Mouse (Mus musculus) frontal cortex, postnatal 14 days (tissue): ENCODE data around the gene Nadk2.

Source experiments
- DNase-seq, 2 experiments: peaks; one replicate each; pipeline ENCODE4 v3.0.0; 2022; ENCODE audit warnings: low spot score in 2 of 2

Gene Nadk2

DNA sequence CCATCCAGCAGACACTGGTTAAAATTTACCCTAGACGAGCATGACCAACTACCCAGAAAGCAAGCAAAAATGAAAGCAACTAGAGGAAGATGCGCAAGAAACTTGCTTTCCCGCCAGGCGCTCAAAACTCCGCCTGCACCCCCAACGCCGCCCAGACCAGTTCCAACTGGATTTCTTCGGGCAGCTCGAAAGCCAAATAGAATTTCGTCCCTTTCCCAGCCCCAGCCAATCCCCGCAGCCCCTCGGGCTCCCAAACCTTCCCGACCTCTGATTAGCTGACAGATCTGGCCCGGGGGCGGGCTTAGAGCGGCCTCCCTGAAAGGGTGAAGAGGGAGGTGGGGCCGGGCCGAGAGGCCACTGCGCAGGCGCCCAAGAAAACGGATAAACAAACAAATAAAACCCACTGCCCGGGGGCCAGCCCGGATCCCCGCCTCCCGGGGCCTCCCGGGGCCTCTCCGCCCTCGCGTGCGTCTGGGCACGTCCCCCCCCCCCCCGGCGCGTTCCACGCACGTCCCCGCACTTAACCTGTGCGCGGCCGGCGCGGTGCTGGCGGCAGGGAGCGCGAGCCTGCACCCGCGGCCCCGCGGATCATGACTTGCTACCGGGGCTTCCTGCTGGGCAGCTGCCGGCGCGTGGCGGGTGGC, at the start of gene Nadk2:
TSS of gene Nadk2 (plus strand) at position 349 of the 644 bp plus-strand sequence.
- peak; percentile 97 to 98 for DNase-seq

DNA sequence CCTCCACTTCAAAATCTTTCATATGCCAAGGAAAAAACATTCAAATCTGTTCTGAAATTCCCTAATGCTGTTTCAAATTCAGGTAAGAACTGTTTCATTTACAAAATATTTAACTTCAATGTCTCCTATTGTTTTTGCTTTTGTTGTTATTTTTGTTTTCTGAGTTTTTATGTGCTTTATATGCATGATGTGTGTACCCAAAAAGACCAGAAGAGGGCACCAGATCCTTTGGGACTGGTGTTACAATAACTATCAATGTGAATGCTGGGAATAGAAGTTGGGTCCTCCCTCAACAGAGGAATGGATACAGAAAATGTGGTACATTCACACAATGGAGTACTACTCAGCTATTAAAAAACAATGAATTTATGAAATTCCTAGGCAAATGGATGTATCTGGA, 15.4 kb upstream of the Nadk2 start:
- no peak for DNase-seq

DNA sequence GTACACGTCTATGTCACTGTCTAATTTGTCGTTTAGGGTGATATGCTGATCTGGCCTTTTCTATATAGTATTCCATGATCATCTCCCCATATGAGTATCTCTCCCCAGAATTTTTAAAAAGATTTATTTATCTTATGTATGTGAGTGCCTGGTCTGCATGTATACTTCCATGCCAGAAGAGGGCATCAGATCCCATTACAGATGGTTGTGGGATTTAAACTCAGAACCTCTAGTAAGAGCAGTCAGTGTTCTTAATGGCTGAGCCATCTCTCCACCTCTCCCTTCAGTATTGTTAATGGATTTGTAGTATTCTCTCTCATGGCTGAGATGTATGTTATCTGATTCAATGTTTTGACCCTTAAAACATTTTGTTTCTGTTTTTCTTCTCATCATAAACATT, 11.2 kb upstream of the Nadk2 start:
- DNase-seq: no peak

DNA sequence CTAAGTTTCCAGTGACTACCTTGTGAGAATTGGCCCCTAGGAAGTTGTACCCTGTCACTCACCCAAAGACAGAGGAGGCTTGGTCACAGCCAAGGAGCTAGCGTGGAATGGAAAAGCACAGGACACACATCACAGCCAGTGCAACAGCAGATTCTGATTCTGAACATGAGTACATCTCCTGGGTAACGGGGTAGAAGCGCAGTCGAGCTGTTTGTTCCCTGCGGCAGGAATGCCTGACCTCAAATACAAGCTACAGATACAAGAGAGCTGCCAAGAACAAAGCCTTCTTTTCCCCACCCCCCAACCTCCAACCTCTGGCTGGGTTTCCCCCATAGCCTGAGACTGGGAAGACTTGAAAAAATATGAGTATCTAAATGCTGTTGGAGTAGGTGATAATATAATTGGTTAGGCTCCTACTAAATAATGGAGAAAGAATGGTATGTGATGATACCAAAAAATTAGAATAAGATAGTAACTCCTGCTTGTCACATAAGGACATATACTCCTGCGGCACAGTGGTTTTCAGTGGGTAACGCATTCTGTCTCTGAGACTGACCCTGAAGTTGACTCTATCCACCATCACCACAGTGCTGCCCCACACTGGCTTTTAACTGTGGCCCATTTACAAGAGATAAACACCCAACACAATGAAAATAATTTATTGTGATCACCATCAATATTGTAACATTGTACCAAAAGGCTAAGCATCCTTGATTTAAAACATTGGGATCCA, 9.7 kb upstream of the Nadk2 start:
- peak in 1 of 2 experiments; percentile 56 for DNase-seq

DNA sequence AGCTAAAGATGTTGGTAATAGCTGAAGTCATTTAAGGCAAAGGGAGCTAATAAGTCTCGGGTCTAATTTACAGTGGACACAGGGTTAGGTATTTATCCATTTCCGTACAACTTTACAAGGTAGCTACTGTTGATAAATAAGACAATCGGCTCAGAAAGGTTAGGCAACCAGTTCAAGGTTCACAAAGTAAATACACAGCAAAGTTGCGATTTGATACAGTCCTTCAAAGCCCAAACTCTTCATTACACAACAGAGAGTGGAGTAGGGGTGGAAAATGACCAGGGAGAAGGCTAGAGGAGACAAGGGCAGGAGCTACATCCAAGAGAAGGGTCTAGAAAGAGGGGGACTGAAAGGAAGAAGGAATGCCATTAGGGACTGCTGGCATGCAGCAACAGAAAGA, 2.2 kb upstream of the Nadk2 start:
- DNase-seq: no peak

DNA sequence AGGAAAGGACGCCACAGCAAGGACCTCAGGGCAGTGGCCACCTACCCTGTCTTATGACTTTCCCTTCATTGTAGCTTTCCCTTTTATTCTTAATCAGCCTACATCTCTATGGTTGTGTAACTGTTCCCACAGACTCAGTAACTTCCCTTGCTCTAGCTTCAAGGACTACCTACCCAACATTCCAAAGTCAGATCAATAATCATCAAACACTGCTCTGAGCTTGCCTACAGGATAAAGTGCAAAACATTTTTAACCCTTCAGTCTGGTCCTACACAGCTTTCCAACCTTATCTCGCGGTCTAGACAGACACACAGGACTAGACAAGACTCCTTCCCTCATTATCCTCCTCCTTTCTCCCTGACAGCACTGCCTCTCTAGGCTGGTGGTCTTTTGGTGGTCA, 707 bp upstream of the Nadk2 start:
- DNase-seq: no peak

DNA sequence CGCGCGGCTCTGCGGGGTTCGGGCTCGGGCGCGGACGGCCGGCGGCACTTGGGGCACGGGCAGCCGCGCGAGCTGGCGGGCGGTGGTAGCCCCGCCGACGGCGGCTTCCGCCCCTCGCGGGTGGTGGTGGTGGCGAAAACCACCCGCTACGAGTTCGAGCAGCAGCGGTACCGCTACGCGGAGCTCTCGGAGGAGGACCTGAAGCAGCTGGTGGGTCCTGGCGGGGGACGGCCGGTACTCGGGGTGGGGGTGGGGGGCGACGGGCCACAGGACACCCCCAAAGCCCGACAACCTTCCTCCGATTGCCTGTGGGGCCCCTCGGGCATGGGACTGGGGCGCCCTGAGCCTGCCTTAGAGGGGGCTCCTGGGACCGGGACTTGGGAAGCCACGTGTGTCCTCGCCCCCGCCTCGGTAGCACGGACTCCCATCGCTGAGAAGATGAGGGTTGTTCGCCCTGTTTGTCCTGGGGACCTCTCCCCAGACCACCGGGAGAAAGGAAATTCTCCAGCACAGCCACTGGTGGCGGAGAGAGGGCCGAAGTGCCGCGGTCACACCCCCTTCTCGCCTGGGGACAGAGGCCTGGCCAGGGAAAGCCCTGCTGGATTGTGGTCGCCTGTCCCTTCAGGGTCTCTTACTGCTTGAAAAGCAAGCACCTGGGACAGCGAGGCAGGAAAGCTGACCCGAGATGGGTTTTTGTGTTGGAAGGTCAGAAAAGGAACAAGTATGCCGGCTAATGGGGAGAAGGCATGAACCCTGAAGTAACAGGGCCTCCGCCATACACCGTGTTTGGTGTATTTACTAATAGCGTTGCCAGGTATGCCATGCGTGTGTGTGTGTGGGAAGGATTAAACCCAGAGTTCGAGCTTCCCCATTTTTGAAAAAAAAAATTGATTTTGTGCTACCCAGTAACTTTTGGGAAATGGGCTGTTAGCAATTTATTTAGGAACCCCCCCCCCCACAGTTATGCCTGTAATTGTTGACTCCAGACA, 790 bp downstream of the Nadk2 start:
- peak; percentile 24 to 34 for DNase-seq

DNA sequence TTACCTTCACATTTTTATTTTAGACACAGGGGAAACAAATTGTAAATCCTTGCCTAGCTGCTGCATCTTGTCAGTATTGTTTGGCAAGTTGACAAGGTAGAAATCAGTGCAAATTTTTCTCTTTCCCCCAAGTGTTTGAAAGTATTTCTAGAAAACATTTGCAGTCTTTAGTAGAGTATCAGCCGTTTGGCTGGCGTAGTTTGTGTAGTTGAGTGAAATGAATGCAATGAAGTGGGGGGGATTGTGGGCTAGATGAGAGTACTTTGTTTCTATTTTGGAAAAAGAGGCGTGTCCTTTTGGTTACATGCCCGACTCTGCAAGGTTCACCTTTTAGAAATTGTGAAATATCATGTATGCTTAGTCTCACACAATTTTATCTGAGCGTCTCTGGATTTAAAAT, 1.6 kb downstream of the Nadk2 start:
- DNase-seq: no peak

DNA sequence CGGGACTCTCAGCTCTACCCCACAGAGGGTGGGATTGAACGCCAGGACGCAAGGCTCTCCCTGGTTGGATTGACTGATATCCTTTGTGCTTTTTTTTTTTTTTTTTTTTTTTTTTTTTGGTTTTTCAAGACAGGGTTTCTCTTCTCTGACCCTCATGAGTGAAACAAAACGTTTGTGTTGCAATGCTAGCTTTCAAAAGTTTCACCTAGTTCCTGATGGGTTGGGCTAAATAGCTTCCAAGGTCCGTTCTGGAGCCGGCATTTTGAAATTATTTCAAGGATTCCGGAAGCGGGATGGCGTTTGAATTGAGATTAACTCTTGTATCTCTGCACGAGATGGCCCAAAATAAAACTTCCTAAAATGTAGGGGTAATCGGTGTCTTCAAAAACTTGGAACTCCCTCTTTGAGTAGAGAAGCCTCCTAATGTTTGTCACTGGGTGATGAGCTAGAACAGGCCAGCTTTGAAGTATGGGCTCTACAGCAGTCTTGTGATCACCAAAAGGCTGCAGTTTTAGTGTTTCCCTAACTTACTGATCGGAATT, 2.1 kb downstream of the Nadk2 start:
- no peak for DNase-seq

DNA sequence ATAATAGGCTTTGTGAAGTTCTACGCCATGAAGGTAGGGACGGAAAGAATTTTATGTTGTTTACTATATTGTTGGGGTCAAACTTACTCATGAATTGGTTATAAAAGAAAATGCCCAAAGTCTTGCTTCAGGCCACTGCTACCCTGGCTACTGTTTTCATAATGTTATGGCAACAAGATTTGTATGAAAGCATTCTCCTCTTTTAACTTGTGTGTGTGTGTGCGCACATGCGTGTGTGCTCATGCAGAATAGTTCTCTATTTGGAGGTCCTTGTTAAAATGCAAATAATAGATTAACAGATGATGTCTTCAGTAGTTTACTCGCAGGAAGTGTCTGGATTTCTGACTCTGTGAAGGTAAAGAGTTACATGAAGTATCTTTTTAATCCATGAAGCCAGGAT, 2.6 kb downstream of the Nadk2 start:
- DNase-seq: no peak

DNA sequence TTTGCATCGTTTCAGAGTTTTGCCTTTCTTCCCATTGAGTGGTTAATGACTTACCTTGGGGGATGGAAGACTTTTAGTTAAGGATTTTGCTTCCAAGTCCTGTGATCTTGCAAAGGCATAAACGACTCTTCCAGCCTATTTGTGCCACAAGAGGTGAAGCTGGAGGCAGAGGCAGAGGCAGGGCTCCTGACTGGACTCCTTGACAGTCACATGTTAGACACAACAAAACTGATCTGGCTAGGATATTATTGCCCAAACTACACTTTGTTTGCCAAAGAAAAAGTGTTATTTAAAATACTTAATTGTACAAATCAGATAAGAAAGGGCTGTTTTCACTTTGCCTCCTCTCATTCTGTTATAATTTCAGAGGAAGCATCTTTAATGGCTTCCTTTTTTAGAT, 3.1 kb downstream of the Nadk2 start:
- no peak for DNase-seq

DNA sequence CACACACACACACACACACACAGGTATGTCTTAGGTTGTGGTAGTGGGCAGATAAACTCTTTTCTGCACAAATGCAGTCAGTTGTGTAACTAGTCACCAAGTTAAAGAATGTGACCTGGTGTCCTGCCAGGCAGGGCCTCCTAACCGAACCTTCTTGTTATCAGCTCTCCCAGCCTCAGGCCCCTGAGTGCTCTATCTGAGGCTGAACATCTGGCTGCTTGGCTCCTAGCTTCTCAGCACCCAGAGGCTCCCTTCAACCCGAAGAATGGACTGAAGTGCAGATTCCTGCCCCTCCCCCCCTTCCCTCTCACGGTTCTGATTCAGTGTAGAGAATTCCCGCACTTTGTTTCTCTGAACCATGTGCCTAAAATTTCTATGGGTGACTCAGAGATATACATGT, 3.6 kb downstream of the Nadk2 start:
- no peak for DNase-seq

DNA sequence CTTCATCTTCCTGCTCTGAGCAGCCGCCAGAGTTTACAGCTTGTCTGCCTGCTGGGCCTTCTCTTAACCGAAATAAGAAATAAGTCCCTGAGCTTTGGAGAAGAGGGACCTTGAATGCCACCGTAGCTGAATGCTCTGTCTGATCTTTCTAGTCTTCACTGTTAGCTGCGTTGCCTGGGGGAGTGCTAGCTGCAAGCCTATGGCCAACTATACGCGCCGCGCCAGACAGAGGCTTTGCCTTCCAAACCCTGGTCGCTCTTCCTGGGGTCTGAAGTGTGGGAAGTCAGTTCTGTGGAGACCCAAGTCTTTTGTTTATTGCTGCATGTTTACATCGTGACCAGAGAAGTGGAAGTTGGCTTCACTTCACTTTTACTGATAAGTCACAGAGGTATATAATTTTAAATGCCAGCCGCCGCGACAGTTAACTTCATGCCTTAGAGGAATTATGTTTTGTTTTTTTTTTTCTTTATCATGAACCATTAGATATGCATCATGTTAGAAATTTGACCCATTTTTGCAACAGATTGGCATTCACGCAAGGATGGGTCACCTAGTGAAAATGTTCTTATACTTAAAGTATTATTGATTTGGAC, 4.6 kb downstream of the Nadk2 start:
- no peak for DNase-seq

DNA sequence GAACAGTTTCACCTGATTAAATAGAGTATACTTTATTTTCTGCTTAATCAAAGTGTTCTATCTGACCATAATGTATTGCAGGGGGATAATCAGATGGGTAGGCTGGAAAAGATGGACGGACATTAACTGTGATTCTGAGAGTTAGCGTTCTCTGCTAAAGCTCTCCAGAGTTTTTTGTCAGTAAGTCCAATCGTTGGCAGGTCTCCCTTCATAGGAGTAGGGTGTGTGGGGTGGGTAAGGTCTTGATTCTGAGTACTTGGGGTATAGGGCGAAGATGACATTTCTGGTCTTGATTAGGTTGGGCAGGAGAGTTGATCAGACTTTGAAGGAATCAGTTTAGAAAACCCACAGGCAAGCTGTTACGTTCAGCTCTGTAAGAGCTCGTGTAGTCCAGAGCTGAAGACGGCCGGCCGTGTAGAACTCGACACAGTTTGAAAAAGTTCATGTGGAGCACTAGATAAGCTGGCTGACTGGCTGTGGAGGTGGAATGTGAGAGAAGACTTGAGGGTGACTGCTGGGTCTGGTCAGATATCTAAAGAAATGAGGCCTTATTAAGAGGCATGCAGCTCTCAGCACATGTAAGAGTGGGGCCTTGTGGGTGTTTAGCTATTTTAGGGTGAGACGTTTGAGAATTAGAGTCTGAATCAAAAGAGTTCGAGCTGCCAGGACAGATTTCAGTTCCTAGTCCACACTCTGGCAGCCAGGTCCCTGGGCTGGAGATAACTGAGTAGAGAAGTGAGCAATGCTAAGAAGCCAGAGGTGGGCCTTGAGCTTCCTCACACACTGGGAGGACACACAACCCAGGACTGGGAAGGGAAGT, 7.6 kb downstream of the Nadk2 start:
- no peak for DNase-seq

DNA sequence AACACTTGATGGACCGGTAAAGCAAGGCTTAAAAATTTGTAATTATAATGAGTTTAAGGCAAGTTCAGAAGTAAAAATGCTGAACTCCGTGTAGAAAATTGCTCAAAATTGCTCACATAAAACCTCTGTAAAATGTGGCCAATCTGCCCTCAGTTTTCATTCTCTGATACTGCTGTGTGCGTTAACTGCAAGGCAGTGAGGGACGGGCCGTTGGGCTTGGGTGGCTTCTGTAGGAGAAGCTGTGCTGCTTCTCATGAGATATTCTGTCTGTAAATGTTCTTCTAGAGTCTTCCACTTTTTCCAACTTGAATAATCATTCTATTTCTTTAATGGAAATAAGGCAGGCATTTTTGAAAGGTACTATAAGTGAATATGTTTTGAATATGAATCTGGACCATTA, 8.6 kb downstream of the Nadk2 start:
- no peak for DNase-seq

DNA sequence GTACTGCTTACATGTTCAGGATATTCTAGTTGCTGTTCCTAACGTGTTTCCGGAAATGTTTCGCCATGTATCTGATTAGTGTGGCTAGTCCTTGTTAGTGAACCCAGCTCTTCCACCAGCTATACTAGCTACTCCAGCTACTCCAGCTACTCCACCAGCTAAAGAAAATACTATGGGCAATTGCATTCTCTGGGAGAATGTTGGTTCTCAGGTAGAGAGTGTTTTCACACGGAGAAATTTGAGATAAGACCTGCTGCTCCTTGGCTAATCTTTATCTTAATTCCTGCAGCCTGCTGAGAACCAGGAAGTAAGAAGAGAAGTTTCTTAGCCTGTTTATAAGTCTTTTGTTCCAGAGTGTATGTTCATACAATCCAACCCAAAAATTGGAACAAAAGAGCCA, 9.1 kb downstream of the Nadk2 start:
- no peak for DNase-seq

DNA sequence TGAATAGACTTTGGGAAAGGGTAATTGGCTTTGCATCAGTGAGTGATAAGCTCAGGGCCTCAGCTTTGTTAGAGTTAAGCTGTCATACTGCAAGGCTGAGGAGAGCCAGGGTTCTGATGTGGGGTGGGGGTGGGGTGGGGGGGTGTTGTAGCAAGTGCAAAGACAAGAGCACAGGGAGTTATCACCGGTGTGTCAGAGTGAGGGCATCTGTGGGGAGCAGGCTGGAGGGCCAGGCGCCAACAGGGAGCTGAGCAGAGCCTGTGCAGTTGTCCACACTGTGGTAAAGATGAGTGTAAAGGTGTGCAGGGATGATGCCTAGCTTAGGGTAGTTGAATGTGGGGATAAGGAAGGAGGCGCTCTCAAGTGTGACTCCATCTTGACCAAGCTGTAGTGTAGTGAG, 10.2 kb downstream of the Nadk2 start:
- no peak for DNase-seq

DNA sequence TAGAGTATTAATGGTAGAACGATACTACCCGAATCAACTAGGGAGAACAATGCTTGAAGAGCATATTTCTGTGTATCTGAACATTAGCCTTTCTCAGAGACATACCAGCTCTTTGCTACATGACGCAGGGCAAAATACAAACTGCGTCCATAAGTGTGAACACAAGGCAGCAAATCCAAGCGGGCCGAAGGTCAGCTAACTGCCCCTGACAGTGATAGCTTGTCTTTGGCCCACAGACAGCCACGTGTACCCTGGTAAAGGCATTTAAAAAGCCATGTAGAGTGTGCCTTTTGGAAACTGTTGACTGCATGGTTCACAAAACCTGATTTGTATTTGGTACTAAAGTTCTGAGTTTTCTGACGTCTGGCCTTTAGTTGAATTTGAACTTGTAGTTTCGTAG, 11.7 kb downstream of the Nadk2 start:
- no peak for DNase-seq

DNA sequence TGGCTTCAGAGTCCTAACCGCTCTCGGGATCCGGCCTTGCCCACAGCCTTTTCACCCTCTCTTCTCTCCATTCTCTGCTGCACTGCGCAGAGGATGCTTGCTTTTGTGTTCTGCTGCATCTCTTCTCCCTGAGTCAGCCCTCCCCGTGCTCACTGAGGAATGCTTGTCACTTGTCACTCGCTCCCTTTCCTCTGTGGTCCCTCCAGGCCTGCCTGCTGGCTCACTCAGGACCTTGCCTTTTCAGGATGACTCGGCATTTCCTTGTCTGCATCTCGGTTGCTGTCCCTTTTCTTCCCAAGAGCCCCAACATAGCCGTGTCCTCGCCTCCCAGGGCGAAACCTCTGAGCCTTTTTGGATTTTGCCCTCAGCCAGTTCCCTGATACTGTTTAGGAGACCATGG, 15.8 kb downstream of the Nadk2 start:
- no peak for DNase-seq

DNA sequence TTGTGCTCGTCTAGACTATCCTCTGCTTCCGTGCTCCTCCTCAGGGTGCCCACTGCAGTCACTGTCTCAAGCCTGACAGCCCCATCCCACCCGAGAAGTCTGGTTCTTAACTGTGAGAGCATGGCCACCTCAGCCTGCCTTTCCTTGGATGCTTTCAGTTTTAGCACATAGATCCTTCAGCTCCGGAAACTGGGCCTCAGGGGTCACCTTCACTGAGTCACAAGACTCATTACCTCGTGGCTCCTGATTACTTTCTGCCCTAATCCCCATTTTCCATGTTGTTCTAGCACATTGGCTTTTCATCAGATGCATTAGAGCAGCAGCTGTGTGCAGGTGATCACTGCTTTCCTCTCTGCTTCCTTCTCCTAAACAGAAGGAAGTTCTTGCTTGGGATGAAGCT, 16.4 kb downstream of the Nadk2 start:
- DNase-seq: no peak
